Mouse (Mus musculus) hindbrain, embryonic 15.5 days (tissue): ENCODE data around the gene Tgfb1i1. TPM values are rescaled to one million over a fixed set of nuclear protein-coding genes. Genes with fewer than 3 reads are reported as not detected.

Source experiments
- ATAC-seq: fragments of 200-750 bp; cut with Nextera tagmentation; 2 replicates; pipeline ENCODE4 v1.8.0; 2017; ENCODE audit warnings: low read depth, moderate number of reproducible peaks, moderate TSS enrichment; ENCODE audit not compliant: low FRiP score
- H3K27ac ChIP-seq: fragments of 300-500 bp; sonication (generic); replicated peaks from 2 replicates; pipeline ENCODE4 v1.5.1; 2015; ENCODE audit warnings: mild to moderate bottlenecking, inconsistent platforms
- H3K27me3 ChIP-seq: fragments of 300-500 bp; sonication (generic); 2 replicates; pipeline ENCODE4 v1.6.1; 2015; ENCODE audit warnings: control low read depth, inconsistent platforms
- H3K36me3 ChIP-seq: fragments of 300-500 bp; sonication (generic); 2 replicates; pipeline ENCODE4 v1.6.1; 2015; ENCODE audit warnings: control low read depth, inconsistent platforms
- H3K4me1 ChIP-seq: fragments of 300-500 bp; sonication (generic); replicated peaks from 2 replicates; pipeline ENCODE4 v1.6.1; 2015; ENCODE audit warnings: control low read depth, inconsistent platforms
- H3K4me2 ChIP-seq: fragments of 300-500 bp; sonication (generic); 2 replicates; pipeline ENCODE4 v1.6.1; 2015; ENCODE audit warnings: moderate library complexity, mild to moderate bottlenecking, inconsistent platforms
- H3K4me3 ChIP-seq: fragments of 300-500 bp; sonication (generic); 2 replicates; pipeline ENCODE4 v1.5.1; 2015; ENCODE audit warnings: mild to moderate bottlenecking, inconsistent platforms
- H3K9ac ChIP-seq: fragments of 300-500 bp; sonication (generic); 2 replicates; pipeline ENCODE4 v1.6.1; 2015; ENCODE audit warnings: inconsistent platforms
- H3K9me3 ChIP-seq: fragments of 300-500 bp; sonication (generic); 2 replicates; pipeline ENCODE4 v1.6.1; 2016; ENCODE audit warnings: control low read depth, inconsistent platforms
- WGBS: fragments of 180-500 bp; shearing (Covaris S2); methylation state at CpG from one replicate; pipeline ENCODE4 v1.1.7; 2015; 5-methylcytosine and 5-hydroxymethylcytosine counted together
- polyA plus RNA-seq: library from polyadenylated mRNA; unstranded; fragments of >200 nt; fragmentation: Nextera tagmentation; extraction: Ambion mirVana; gene quantifications from 2 replicates; pipeline ENCODE4 v1.2.1, GENCODE M21; 2015

Tgfb1i1 gene
- polyA plus RNA-seq = 27.8 and 28.2 TPM in 2 replicates

- Histone ChIP-seq H3K4me1 (peaks cover 27% of the 10 kb centered on the region), H3K36me3 (peaks cover 13% of the 10 kb centered on the region), H3K4me3 (peak within 1 kb of the TSS; percentile 45), H3K27ac (peak within 1 kb of the TSS; percentile 83), H3K27me3 (peaks cover 5% of the 10 kb centered on the region; the same call in 1 of the 2 replicates), H3K4me2 (peak within 1 kb of the TSS; percentile 67), H3K9me3 (no peaks in the 10 kb centered on the region), H3K9ac (peak within 1 kb of the TSS; percentile 54)
- 3% methylated on average over 26 of the region's 30 CpGs for WGBS
- ATAC-seq = peak; percentile 78
These were observed at the start of gene Tgfb1i1 for GRCm38 (mm10) chr7:128246496-128247391. Gene Tgfb1i1 (plus strand): TSS chr7:128246812.

- Histone ChIP-seq H3K27ac (no peak overlapping the region), H3K27me3 (no peaks in the 10 kb centered on the region), H3K36me3 (no peaks in the 10 kb centered on the region), H3K4me3 (no peak overlapping the region), H3K9me3 (no peaks in the 10 kb centered on the region), H3K4me1 (no peaks in the 10 kb centered on the region), H3K9ac (no peak overlapping the region), H3K4me2 (no peak overlapping the region)
- ATAC-seq = no peak
- WGBS = 87% methylated on average over 9 of the region's 9 CpGs
These were observed 45.0 kb upstream of the Tgfb1i1 start for GRCm38 (mm10) chr7:128201607-128202006.

GRCm38 (mm10) chr7:128203071-128203470 lies 43.5 kb upstream of the Tgfb1i1 start:
- no peaks in the 10 kb centered on the region for H3K27me3 ChIP-seq
- no peak overlapping the region for H3K4me3 ChIP-seq
- H3K9me3 ChIP-seq = no peaks in the 10 kb centered on the region
- H3K36me3 ChIP-seq = no peaks in the 10 kb centered on the region
- no peak for ATAC-seq
- H3K27ac ChIP-seq = no peak overlapping the region
- no peaks in the 10 kb centered on the region for H3K4me1 ChIP-seq
- no peak overlapping the region for H3K4me2 ChIP-seq
- no peak overlapping the region for H3K9ac ChIP-seq
- 80% methylated on average over 9 of the region's 9 CpGs for WGBS

GRCm38 (mm10) chr7:128204179-128204578 lies 42.4 kb upstream of the Tgfb1i1 start:
- Histone ChIP-seq H3K4me2 (no peak overlapping the region), H3K36me3 (no peaks in the 10 kb centered on the region), H3K4me3 (no peak overlapping the region), H3K9ac (no peak overlapping the region), H3K27ac (no peak overlapping the region), H3K27me3 (no peaks in the 10 kb centered on the region), H3K9me3 (no peaks in the 10 kb centered on the region), H3K4me1 (no peaks in the 10 kb centered on the region)
- no peak for ATAC-seq
- WGBS = 86% methylated on average over 8 of the region's 8 CpGs

DNA sequence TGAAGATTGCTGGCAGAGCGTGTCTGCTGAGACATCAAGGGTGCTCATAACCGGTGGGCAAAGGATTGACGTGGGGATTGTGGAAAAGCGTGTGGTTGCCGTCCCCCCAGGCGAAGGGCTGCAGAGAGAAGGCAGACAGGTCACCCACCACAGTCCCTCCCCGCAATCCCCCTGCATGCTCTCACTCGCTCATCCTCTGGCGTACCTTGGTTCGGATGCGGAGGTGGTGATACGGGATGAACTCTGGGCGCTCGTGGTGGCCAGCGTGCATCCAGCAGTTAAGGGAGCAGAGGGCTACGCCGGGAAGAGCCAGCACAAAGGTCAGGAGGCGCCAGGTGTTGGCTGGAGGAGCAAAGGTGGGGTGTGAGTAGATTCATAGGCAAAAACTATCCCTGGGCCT lies 40.9 kb upstream of the Tgfb1i1 start:
- H3K4me3 ChIP-seq = no peak overlapping the region
- no peaks in the 10 kb centered on the region for H3K9me3 ChIP-seq
- H3K4me1 ChIP-seq = no peaks in the 10 kb centered on the region
- no peak overlapping the region for H3K27ac ChIP-seq
- H3K9ac ChIP-seq = no peak overlapping the region
- no peaks in the 10 kb centered on the region for H3K36me3 ChIP-seq
- WGBS = 86% methylated on average over 18 of the region's 18 CpGs
- no peaks in the 10 kb centered on the region for H3K27me3 ChIP-seq
- ATAC-seq = no peak
- no peak overlapping the region for H3K4me2 ChIP-seq

DNA sequence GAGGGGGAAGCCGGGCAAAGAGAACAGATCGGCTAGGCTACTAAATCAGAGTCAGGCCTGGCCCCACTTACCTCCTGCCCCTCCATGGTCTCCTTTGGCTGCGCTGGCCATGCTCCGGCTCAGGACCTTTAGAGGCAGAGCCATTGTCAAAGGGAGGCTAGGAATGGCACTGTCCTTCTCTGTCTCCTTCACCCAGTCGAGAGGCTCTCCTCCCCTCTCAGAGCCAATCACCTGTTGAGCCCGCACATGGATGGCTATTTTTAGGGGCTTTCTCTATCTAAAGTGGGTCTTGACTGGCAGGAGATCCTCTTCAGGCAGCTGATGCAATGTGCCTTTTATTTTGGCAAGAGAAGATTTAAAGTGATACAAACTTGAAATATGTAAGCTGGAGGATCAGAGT lies 40.5 kb upstream of the Tgfb1i1 start, which contains the start of gene Cox6a2:
Cox6a2 (minus strand) TSS at position 236 of the 400 bp plus-strand sequence.
- H3K9ac ChIP-seq = no peak within 1 kb of the TSS
- ATAC-seq = no peak
- H3K4me1 ChIP-seq = no peaks in the 10 kb centered on the region
- no peaks in the 10 kb centered on the region for H3K27me3 ChIP-seq
- H3K9me3 ChIP-seq = no peaks in the 10 kb centered on the region
- H3K4me2 ChIP-seq = no peak within 1 kb of the TSS
- H3K27ac ChIP-seq = no peak within 1 kb of the TSS
- H3K36me3 ChIP-seq = no peaks in the 10 kb centered on the region
- H3K4me3 ChIP-seq = no peak within 1 kb of the TSS
- 91% methylated on average over 6 of the region's 6 CpGs for WGBS

GRCm38 (mm10) chr7:128208187-128208586 lies 38.4 kb upstream of the Tgfb1i1 start:
- 10% methylated on average over 4 of the region's 4 CpGs for WGBS
- H3K36me3 ChIP-seq = no peaks in the 10 kb centered on the region
- 0 out of 2 replicates have a peak, but pooled peaks have one; percentile 48 for ATAC-seq
- H3K9ac ChIP-seq = no peak overlapping the region
- no peaks in the 10 kb centered on the region for H3K27me3 ChIP-seq
- no peak overlapping the region for H3K27ac ChIP-seq
- no peak overlapping the region for H3K4me2 ChIP-seq
- no peaks in the 10 kb centered on the region for H3K4me1 ChIP-seq
- H3K4me3 ChIP-seq = no peak overlapping the region
- H3K9me3 ChIP-seq = no peaks in the 10 kb centered on the region

DNA sequence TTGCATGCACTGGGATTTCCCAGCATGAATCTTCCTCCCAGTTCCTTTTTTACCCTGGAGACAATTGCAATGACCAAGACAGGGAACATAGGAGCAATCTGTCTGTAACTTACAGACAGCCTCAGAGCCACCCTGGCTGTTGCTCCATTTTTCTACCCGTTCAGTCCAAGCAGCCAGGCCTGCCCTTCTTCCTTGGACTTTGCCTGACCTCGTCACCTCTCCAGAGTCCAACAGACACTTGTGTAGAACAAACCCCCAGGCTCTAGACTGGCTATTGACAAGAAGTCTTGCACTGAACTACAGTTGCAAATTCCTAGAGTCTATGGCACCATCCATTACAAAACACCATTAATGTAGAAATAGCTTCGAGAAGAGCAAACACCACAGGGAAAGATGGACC lies 36.8 kb upstream of the Tgfb1i1 start:
- Histone ChIP-seq H3K9ac (no peak overlapping the region), H3K4me3 (no peak overlapping the region), H3K27me3 (no peaks in the 10 kb centered on the region), H3K36me3 (no peaks in the 10 kb centered on the region), H3K9me3 (no peaks in the 10 kb centered on the region), H3K27ac (no peak overlapping the region), H3K4me1 (no peaks in the 10 kb centered on the region), H3K4me2 (no peak overlapping the region)
- ATAC-seq = no peak
- WGBS = 60% methylated on average over 3 of the region's 3 CpGs

GRCm38 (mm10) chr7:128219952-128220351 lies 26.7 kb upstream of the Tgfb1i1 start:
- Histone ChIP-seq H3K9me3 (no peaks in the 10 kb centered on the region), H3K27ac (no peak overlapping the region), H3K9ac (no peak overlapping the region), H3K36me3 (no peaks in the 10 kb centered on the region), H3K27me3 (no peaks in the 10 kb centered on the region), H3K4me2 (no peak overlapping the region), H3K4me3 (no peak overlapping the region), H3K4me1 (no peaks in the 10 kb centered on the region)
- 92% methylated on average over 4 of the region's 4 CpGs for WGBS
- ATAC-seq = no peak

DNA sequence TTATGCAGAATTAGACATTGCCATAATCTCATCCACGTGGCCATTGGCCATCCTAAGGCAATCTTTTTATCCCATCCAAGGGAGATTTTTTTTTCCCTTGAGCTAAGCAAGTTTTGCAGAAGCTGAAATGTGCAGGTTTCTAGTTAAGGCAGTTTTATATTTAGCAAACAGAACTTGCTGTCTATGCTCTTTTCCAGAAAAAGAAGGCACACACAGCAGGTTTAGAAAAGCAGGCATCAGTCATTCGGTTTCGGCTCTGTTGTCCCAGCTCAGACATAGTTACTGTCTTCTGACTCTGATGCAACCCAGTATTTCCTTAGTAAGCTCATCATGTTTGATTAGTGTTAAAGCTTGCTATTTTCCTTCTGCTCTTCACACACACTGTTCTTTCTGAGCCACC lies 25.7 kb upstream of the Tgfb1i1 start:
- Histone ChIP-seq H3K4me2 (no peak overlapping the region), H3K9me3 (no peaks in the 10 kb centered on the region), H3K9ac (no peak overlapping the region), H3K27me3 (no peaks in the 10 kb centered on the region), H3K4me1 (no peaks in the 10 kb centered on the region), H3K27ac (no peak overlapping the region), H3K36me3 (no peaks in the 10 kb centered on the region), H3K4me3 (no peak overlapping the region)
- no peak for ATAC-seq
- WGBS = 82% methylated on average over 3 of the region's 3 CpGs

DNA sequence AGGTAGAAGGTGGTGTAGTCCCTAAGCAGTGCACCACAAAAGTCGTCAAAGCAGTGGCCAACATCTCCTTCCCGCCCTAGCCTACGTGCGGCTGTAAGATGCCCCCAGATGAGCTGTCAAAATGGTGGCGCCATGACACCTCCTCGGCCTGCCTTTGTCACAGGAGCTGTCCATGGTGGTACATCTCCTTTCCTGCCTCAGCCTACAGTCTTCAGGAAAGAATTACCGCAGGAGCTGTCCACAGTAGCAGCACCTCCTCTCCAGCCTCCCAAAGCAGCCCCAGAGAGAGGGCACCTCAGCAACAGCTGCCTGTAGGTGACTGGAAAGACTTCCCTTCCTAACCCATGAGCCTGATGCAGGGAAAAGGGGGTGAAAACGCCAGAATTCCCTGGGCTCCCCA lies 14.9 kb upstream of the Tgfb1i1 start:
- peaks cover 5% of the 10 kb centered on the region for H3K4me1 ChIP-seq
- no peaks in the 10 kb centered on the region for H3K9me3 ChIP-seq
- H3K9ac ChIP-seq = no peak overlapping the region
- no peak overlapping the region for H3K4me2 ChIP-seq
- no peaks in the 10 kb centered on the region for H3K36me3 ChIP-seq
- WGBS = 44% methylated on average over 8 of the region's 8 CpGs
- no peak overlapping the region for H3K27ac ChIP-seq
- no peak overlapping the region for H3K4me3 ChIP-seq
- H3K27me3 ChIP-seq = no peaks in the 10 kb centered on the region
- ATAC-seq = no peak

DNA sequence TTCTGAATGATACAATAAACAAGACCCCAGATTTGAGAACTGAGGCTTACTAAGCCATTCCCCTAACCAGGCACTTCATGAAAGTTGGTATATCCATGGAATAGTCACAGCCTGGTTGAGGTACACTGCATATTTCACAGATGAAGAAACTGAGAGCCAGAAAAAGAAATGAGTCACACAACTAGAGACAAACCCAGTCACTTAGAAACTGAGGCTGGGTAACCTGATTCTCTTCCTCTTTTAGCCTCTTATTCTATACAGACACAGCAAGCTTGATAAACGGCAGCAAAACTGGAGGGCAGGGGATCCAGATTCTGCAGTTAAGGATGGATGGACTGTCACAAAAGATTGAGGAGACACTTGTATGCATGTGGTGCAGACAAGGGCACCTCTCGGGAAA lies 11.8 kb upstream of the Tgfb1i1 start:
- H3K9me3 ChIP-seq = no peaks in the 10 kb centered on the region
- H3K36me3 ChIP-seq = no peaks in the 10 kb centered on the region
- ATAC-seq = no peak
- no peak overlapping the region for H3K4me3 ChIP-seq
- H3K27me3 ChIP-seq = no peaks in the 10 kb centered on the region
- WGBS = 85% methylated on average over 2 of the region's 2 CpGs
- H3K9ac ChIP-seq = no peak overlapping the region
- no peak overlapping the region for H3K27ac ChIP-seq
- no peak overlapping the region for H3K4me2 ChIP-seq
- H3K4me1 ChIP-seq = peaks cover 21% of the 10 kb centered on the region
